Mouse (Mus musculus) intestine, embryonic 16.5 days (tissue): ENCODE measurements at regions not wholly inside any gene's neighbourhood (a gene's known extent, or its start where the extent isn't known, plus 50 kb on each side); places are given as distances from the start of the nearest gene placed in this dataset.
A peak's percentile ranks its signal among the peaks of the same experiment; 100 is the strongest.

ENCODE experiments used
- ATAC-seq: fragments of 200-750 bp; cut with Nextera tagmentation; 2 replicates; pipeline ENCODE4 v1.8.0; 2017; ENCODE audit warnings: moderate TSS enrichment, moderate library complexity
- H3K27ac ChIP-seq: fragments of 300-500 bp; sonication (generic); 2 replicates; pipeline ENCODE4 v1.5.1; 2014; ENCODE audit warnings: mild to moderate bottlenecking, low read length
- H3K27me3 ChIP-seq: fragments of 300-500 bp; sonication (generic); replicated peaks from 2 replicates; pipeline ENCODE4 v1.6.1; 2014; ENCODE audit warnings: low read length, control low read depth, mixed read lengths; ENCODE audit not compliant: control insufficient read depth, insufficient read depth
- H3K36me3 ChIP-seq: fragments of 300-500 bp; sonication (generic); 2 replicates; pipeline ENCODE4 v1.6.1; 2014; ENCODE audit warnings: low read length, control low read depth; ENCODE audit not compliant: control insufficient read depth, insufficient read depth
- H3K4me1 ChIP-seq: fragments of 300-500 bp; sonication (generic); 2 replicates; pipeline ENCODE4 v1.6.1; 2014; ENCODE audit warnings: low read length, control low read depth, mixed read lengths; ENCODE audit not compliant: control insufficient read depth, insufficient read depth
- H3K4me2 ChIP-seq: fragments of 300-500 bp; sonication (generic); 2 replicates; pipeline ENCODE4 v1.6.1; 2014; ENCODE audit warnings: low read depth, low read length, control low read depth
- H3K4me3 ChIP-seq: fragments of 300-500 bp; sonication (generic); 2 replicates; pipeline ENCODE4 v1.5.1; 2014; ENCODE audit warnings: mild to moderate bottlenecking, low read length
- H3K9ac ChIP-seq: fragments of 300-500 bp; sonication (generic); 2 replicates; pipeline ENCODE4 v1.6.1; 2014; ENCODE audit warnings: low read depth, low read length
- H3K9me3 ChIP-seq: fragments of 300-500 bp; sonication (generic); 2 replicates; pipeline ENCODE4 v1.6.1; 2016; ENCODE audit warnings: low read length, control low read depth; ENCODE audit not compliant: control insufficient read depth
- WGBS: fragments of 180-500 bp; shearing (Covaris S2); extraction: QIAGEN DNeasy Blood & Tissue Kit; methylation state at CpG from one replicate; pipeline ENCODE4 v1.1.7; 2014; 5-methylcytosine and 5-hydroxymethylcytosine counted together

DNA sequence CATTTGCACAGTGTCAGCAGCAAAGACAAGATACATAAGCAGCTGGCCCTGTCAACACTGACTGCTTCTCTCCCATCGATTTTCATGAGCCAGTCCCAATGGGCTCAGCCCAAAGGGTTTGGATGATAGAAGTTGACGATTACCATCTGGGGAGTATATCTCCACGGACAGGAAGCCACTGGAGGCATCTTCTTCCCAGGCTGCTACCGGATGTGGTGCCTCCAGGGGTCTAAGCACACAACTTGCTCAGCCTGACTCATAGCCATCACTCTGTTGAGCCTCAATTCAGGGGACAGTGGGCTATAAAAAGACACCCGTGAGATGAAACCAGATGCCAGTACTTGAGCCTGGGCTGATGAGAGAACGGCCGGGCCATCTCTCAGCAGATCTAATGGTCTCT lies 71.1 kb upstream of the Hif1a start:
- Histone ChIP-seq H3K4me3 (no peak overlapping the region), H3K9ac (no peak overlapping the region), H3K27me3 (no peaks in the 10 kb centered on the region), H3K27ac (no peak overlapping the region), H3K36me3 (no peaks in the 10 kb centered on the region), H3K9me3 (no peaks in the 10 kb centered on the region), H3K4me2 (no peak overlapping the region), H3K4me1 (no peaks in the 10 kb centered on the region)
- WGBS = 51% methylated on average over 7 of the region's 7 CpGs
- no peak for ATAC-seq

- 71% methylated on average over 10 of the region's 10 CpGs for WGBS
- H3K4me2 ChIP-seq = no peak overlapping the region
- no peak for ATAC-seq
- H3K9me3 ChIP-seq = no peaks in the 10 kb centered on the region
- H3K27me3 ChIP-seq = no peaks in the 10 kb centered on the region
- H3K9ac ChIP-seq = no peak overlapping the region
- H3K4me3 ChIP-seq = no peak overlapping the region
- no peaks in the 10 kb centered on the region for H3K36me3 ChIP-seq
- no peak overlapping the region for H3K27ac ChIP-seq
- H3K4me1 ChIP-seq = no peaks in the 10 kb centered on the region
These were observed 70.5 kb upstream of the Hif1a start for GRCm38 (mm10) chr12:73830551-73831203.

- H3K27me3 ChIP-seq = no peaks in the 10 kb centered on the region
- H3K9ac ChIP-seq = no peak overlapping the region
- ATAC-seq = no peak
- H3K4me3 ChIP-seq = no peak overlapping the region
- H3K9me3 ChIP-seq = no peaks in the 10 kb centered on the region
- H3K4me1 ChIP-seq = no peaks in the 10 kb centered on the region
- H3K4me2 ChIP-seq = no peak overlapping the region
- 70% methylated on average over 7 of the region's 7 CpGs for WGBS
- H3K36me3 ChIP-seq = no peaks in the 10 kb centered on the region
- H3K27ac ChIP-seq = no peak overlapping the region
These were observed 70.0 kb upstream of the Hif1a start for GRCm38 (mm10) chr12:73831204-73831595.

GRCm38 (mm10) chr12:73831637-73832385 lies 69.4 kb upstream of the Hif1a start:
- no peak overlapping the region for H3K9ac ChIP-seq
- H3K9me3 ChIP-seq = no peaks in the 10 kb centered on the region
- H3K27ac ChIP-seq = no peak overlapping the region
- no peaks in the 10 kb centered on the region for H3K4me1 ChIP-seq
- H3K36me3 ChIP-seq = no peaks in the 10 kb centered on the region
- H3K4me2 ChIP-seq = no peak overlapping the region
- H3K27me3 ChIP-seq = no peaks in the 10 kb centered on the region
- no peak overlapping the region for H3K4me3 ChIP-seq
- no peak for ATAC-seq
- WGBS = 84% methylated on average over 10 of the region's 10 CpGs

- Histone ChIP-seq H3K36me3 (no peaks in the 10 kb centered on the region), H3K27ac (no peak overlapping the region), H3K9ac (no peak overlapping the region), H3K9me3 (no peaks in the 10 kb centered on the region), H3K4me1 (no peaks in the 10 kb centered on the region), H3K4me3 (no peak overlapping the region), H3K27me3 (no peaks in the 10 kb centered on the region), H3K4me2 (no peak overlapping the region)
- WGBS = 82% methylated on average over 3 of the region's 3 CpGs
- ATAC-seq = no peak
These were observed 68.4 kb upstream of the Hif1a start for GRCm38 (mm10) chr12:73832789-73833188.

DNA sequence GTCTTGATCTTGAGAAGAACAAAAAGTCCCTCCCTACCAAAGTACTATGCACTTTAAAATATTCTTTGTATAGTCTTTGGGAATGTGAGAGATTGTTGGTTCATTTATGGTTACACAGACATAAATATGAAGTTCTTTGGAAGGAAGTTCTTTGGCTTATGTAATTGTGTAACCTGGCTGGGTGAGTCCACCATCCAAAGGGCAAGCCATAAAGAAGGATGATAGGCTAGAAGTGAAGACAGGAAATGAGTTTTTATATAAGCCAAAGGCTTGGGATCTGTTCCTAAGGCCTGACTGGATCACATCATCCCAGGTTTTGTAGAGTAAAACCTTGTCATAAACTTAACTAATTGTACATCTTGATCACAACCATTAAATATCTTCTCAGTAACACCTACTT lies 65.0 kb upstream of the Hif1a start:
- no peaks in the 10 kb centered on the region for H3K36me3 ChIP-seq
- H3K27me3 ChIP-seq = no peaks in the 10 kb centered on the region
- no peaks in the 10 kb centered on the region for H3K4me1 ChIP-seq
- H3K9me3 ChIP-seq = no peaks in the 10 kb centered on the region
- no peak overlapping the region for H3K27ac ChIP-seq
- no peak overlapping the region for H3K4me2 ChIP-seq
- no peak overlapping the region for H3K4me3 ChIP-seq
- peak; percentile 81 for ATAC-seq
- H3K9ac ChIP-seq = no peak overlapping the region

GRCm38 (mm10) chr12:73837036-73837435 lies 64.1 kb upstream of the Hif1a start:
- H3K4me3 ChIP-seq = no peak overlapping the region
- 82% methylated on average over 1 of the region's 1 CpGs for WGBS

GRCm38 (mm10) chr12:73837921-73838320 lies 63.3 kb upstream of the Hif1a start:
- Histone ChIP-seq H3K9ac (no peak overlapping the region), H3K4me1 (peaks cover 4% of the 10 kb centered on the region; the same call in 1 of the 2 replicates), H3K4me3 (no peak overlapping the region), H3K36me3 (no peaks in the 10 kb centered on the region), H3K9me3 (no peaks in the 10 kb centered on the region), H3K4me2 (no peak overlapping the region), H3K27ac (no peak overlapping the region), H3K27me3 (no peaks in the 10 kb centered on the region)
- 94% methylated on average over 2 of the region's 2 CpGs for WGBS
- no peak for ATAC-seq

More at GRCm38 (mm10) chr12:73837036-73837435, 64.1 kb upstream of the Hif1a start:
- Histone ChIP-seq H3K36me3 (no peaks in the 10 kb centered on the region), H3K9ac (no peak overlapping the region), H3K4me1 (peaks cover 2% of the 10 kb centered on the region; the same call in 1 of the 2 replicates), H3K4me2 (no peak overlapping the region), H3K27me3 (no peaks in the 10 kb centered on the region), H3K9me3 (no peaks in the 10 kb centered on the region), H3K27ac (no peak overlapping the region)
- ATAC-seq = no peak

DNA sequence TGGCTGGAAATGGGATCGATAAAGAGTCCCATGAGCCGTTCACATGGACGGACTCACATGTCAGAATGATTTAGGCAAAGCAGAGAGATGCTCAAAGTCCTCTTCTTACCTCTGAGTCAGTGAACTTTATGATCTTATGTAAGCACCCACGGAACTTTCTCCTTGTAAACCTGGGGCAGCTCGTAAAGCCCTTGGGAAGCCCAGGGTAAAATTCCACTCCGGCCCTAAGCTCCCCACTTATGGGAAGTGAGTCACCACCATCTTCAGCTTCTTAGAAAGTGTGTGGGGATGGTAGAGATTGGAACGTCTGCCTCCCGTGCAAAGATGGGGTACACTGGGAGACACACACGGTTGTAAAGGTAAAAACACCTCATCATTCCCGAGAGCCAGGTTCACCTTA lies 62.8 kb upstream of the Hif1a start:
- no peaks in the 10 kb centered on the region for H3K27me3 ChIP-seq
- no peak overlapping the region for H3K4me3 ChIP-seq
- ATAC-seq = peak; percentile 24; the same call in 1 of the 2 replicates
- H3K9me3 ChIP-seq = no peaks in the 10 kb centered on the region
- H3K27ac ChIP-seq = no peak overlapping the region
- no peak overlapping the region for H3K9ac ChIP-seq
- no peak overlapping the region for H3K4me2 ChIP-seq
- 82% methylated on average over 10 of the region's 10 CpGs for WGBS
- peaks cover 4% of the 10 kb centered on the region; the same call in 1 of the 2 replicates for H3K4me1 ChIP-seq
- no peaks in the 10 kb centered on the region for H3K36me3 ChIP-seq
